In genomic region chr12:90737932-90738331, GRCm38 (mm10) we compare ENCODE assay signal across 8 mouse cellular contexts. TPM values are rescaled to one million over a fixed set of nuclear protein-coding genes. Genes with fewer than 3 reads are reported as not detected.
A peak's percentile ranks its signal among the peaks of the same experiment; 100 is the strongest.
DNase-seq lines count a peak whose midpoint lies in the region; ATAC-seq and TF ChIP-seq lines count a peak whose summit lies in the region.

No protein-coding gene starts in this region.

- H3K36me3 ChIP-seq in kidney, embryonic 15.5 days: no peaks in the 10 kb centered on the region
- no peaks in the 10 kb centered on the region for H3K36me3 ChIP-seq in thymus, adult 2 months (ENCODE audit: control insufficient read depth, insufficient read depth, low read length)
- H3K36me3 ChIP-seq in forebrain, postnatal 0 days (ENCODE audit: insufficient read depth): no peaks in the 10 kb centered on the region
- H3K36me3 ChIP-seq in macrophage (ENCODE audit: inconsistent target): no peaks in the 10 kb centered on the region

- no peak for TF ChIP-seq POLR2A in thymus, adult 2 months (IDR thresholded peaks at IDR 0.05; ENCODE audit: control insufficient read depth, extremely low read depth, insufficient read depth, low read length, poor library complexity)

- WGBS in kidney, embryonic 15.5 days: 82% methylated on average over 13 of the region's 13 CpGs
- WGBS in thymus, adult 2 months: 16% methylated on average over 13 of the region's 13 CpGs
- 80% methylated on average over 13 of the region's 13 CpGs for WGBS in forebrain, postnatal 0 days
- WGBS in macrophage (ENCODE audit: missing documents): 6% methylated on average over 13 of the region's 13 CpGs

- no peak overlapping the region for H3K9ac ChIP-seq in kidney, embryonic 15.5 days
- no peak overlapping the region for H3K9ac ChIP-seq in forebrain, postnatal 0 days

- H3K27ac ChIP-seq in kidney, embryonic 15.5 days: no peak overlapping the region
- H3K27ac ChIP-seq in thymus, adult 2 months (ENCODE audit: control insufficient read depth, insufficient read depth, low read length): no peak overlapping the region
- no peak overlapping the region for H3K27ac ChIP-seq in forebrain, postnatal 0 days (ENCODE audit: low read depth, low read length)
- no peak overlapping the region for H3K27ac ChIP-seq in macrophage

- H3K9me3 ChIP-seq in kidney, embryonic 15.5 days (replicated peaks): no peaks in the 10 kb centered on the region
- H3K9me3 ChIP-seq in forebrain, postnatal 0 days (ENCODE audit: low read length): no peaks in the 10 kb centered on the region

- no peaks in the 10 kb centered on the region for H3K4me1 ChIP-seq in kidney, embryonic 15.5 days
- H3K4me1 ChIP-seq in thymus, adult 2 months (replicated peaks; ENCODE audit: control insufficient read depth, insufficient read depth, low read length): peaks cover 8% of the 10 kb centered on the region; the same call in 1 of the 2 replicates
- H3K4me1 ChIP-seq in forebrain, postnatal 0 days (ENCODE audit: insufficient read depth): no peaks in the 10 kb centered on the region

- ATAC-seq in kidney, embryonic 15.5 days (replicated peaks; ENCODE audit: low FRiP score): no peak
- no peak for ATAC-seq in forebrain, postnatal 0 days

- DNase-seq in kidney, postnatal 4 days: no peak
- DNase-seq in thymus, adult 2 months: peak; percentile 10
- DNase-seq in thymus, postnatal 0 days (ENCODE audit: low spot score): no peak
- no peak for DNase-seq in forebrain, postnatal 0 days
- DNase-seq in left cerebral cortex, adult 8-10 months (ENCODE audit: low spot score in 2 of 2): no peak
- no peak for DNase-seq in natural killer cell, adult 2 months (ENCODE audit: low spot score in 2 of 2)

- H3K4me3 ChIP-seq in kidney, embryonic 15.5 days (replicated peaks): no peak overlapping the region; the same call in 1 of the 2 replicates
- peak overlapping the region; percentile 45 for H3K4me3 ChIP-seq in thymus, adult 2 months (ENCODE audit: control insufficient read depth, insufficient read depth, low read length)
- peak overlapping the region; percentile 19 for H3K4me3 ChIP-seq in forebrain, postnatal 0 days (ENCODE audit: low read depth, low read length)
- peak overlapping the region; percentile 25; the same call in 1 of the 2 replicates for H3K4me3 ChIP-seq in macrophage (ENCODE audit: inconsistent target)

- no peak for TF ChIP-seq CTCF in thymus, adult 2 months (IDR thresholded peaks at IDR 0.05; ENCODE audit: borderline replicate concordance, control insufficient read depth, extremely low read depth, insufficient read depth, low read length, poor library complexity)
- no peak for TF ChIP-seq CTCF in forebrain, postnatal 0 days (IDR thresholded peaks at IDR 0.05; ENCODE audit: low read depth)

- H3K4me2 ChIP-seq in kidney, embryonic 15.5 days: peak overlapping the region; percentile 49
- H3K4me2 ChIP-seq in forebrain, postnatal 0 days (ENCODE audit: low read depth): peak overlapping the region; percentile 45

- H3K27me3 ChIP-seq in kidney, embryonic 15.5 days: no peaks in the 10 kb centered on the region
- no peaks in the 10 kb centered on the region for H3K27me3 ChIP-seq in thymus, adult 2 months (ENCODE audit: control insufficient read depth, insufficient read depth, low read length)
- H3K27me3 ChIP-seq in forebrain, postnatal 0 days (ENCODE audit: insufficient read depth, low read length): no peaks in the 10 kb centered on the region

- H3K79me2 ChIP-seq in macrophage (ENCODE audit: inconsistent target): no peaks in the 10 kb centered on the region

RNA-seq across cellular contexts. Expression of gene Dio2, which starts 0.3 kb away (rescaled TPM):
- polyA plus RNA-seq in kidney, embryonic 15.5 days (2015; fragmentation: Nextera tagmentation; extraction: Ambion mirVana): 0.06 and 0.08 TPM in 2 replicates
- 0.73 and 0.77 TPM in 2 replicates for polyA plus RNA-seq in thymus, adult 2 months (2012; rRNA removed)
- 0.12 and 0.22 TPM in 2 replicates for polyA plus RNA-seq in thymus, postnatal 0 days (2015; fragmentation: Nextera tagmentation; extraction: Ambion mirVana)
- total RNA-seq in forebrain, postnatal 0 days (2014; rRNA removed): 10.5 and 16.6 TPM in 2 replicates
- polyA plus RNA-seq in forebrain, postnatal 0 days (2015; fragmentation: Nextera tagmentation; extraction: Ambion mirVana): 2.7 and 3.1 TPM in 2 replicates
- total RNA-seq in macrophage (2018; cell fraction: chromatin; rRNA removed): 10 to 100 TPM in 10 of 26 experiments, 1 to 10 TPM in 14, under 1 TPM in 2; 0.74 to 44.9 (median 4.7) TPM
- total RNA-seq in macrophage (2018; cell fraction: cytosol; rRNA removed): 10 to 100 TPM in 13 of 26 experiments, 1 to 10 TPM in 13; 2.0 to 30.3 (median 10.4) TPM
- total RNA-seq in macrophage (2018; cell fraction: nucleus; rRNA removed): 10 to 100 TPM in 12 of 26 experiments, 1 to 10 TPM in 14; 1.5 to 41.3 (median 9.1) TPM
- polyA plus RNA-seq in macrophage (2018): 4.2 to 18.5 TPM (median 10.8 TPM) in 3 replicates
- total RNA-seq in left cerebral cortex, adult 8-10 months (2022): 10 to 100 TPM; 39.1 to 41.1 (median 40.2) TPM
